Mouse (Mus musculus) spleen, adult 10 weeks (tissue): ENCODE data around the gene Nxnl1. TPM values are rescaled to one million over a fixed set of nuclear protein-coding genes. Genes with fewer than 3 reads are reported as not detected.

Experiments
- polyA plus RNA-seq: library from polyadenylated mRNA; stranded (reverse); fragments of 350-450 nt; fragmentation: Illumina TruSeq; extraction: RNeasy Lipid Tissue Mini Kit (QIAGEN cat#74804); gene quantifications from one replicate; pipeline ENCODE4 v1.2.3, GENCODE M21; 2015; ENCODE audit warnings: low replicate concordance; ENCODE audit not compliant: insufficient read depth

Gene Nxnl1
- not detected for polyA plus RNA-seq

DNA sequence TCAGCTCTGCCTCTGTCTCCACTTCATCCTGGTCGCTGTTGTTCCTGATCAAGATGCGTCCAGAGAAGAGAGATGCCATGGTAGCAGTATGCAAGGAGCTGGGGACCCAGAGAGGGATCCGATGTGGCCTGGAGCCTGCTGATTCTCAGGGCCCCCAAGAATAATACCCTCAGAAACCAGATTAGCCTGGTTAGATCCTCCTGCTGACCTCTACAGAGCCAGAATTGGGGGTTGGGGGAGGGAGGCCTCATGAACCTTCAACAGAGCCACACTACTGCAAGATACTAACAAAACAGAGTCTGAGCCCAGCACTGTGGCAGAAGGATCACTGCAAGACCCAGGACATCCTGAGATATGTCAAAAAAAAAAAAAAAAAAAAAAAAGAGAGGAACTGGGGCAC, at the start of gene Nxnl1:
Gene Nxnl1, minus strand, starts transcription at position 101 of the 400 bp plus-strand sequence.

DNA sequence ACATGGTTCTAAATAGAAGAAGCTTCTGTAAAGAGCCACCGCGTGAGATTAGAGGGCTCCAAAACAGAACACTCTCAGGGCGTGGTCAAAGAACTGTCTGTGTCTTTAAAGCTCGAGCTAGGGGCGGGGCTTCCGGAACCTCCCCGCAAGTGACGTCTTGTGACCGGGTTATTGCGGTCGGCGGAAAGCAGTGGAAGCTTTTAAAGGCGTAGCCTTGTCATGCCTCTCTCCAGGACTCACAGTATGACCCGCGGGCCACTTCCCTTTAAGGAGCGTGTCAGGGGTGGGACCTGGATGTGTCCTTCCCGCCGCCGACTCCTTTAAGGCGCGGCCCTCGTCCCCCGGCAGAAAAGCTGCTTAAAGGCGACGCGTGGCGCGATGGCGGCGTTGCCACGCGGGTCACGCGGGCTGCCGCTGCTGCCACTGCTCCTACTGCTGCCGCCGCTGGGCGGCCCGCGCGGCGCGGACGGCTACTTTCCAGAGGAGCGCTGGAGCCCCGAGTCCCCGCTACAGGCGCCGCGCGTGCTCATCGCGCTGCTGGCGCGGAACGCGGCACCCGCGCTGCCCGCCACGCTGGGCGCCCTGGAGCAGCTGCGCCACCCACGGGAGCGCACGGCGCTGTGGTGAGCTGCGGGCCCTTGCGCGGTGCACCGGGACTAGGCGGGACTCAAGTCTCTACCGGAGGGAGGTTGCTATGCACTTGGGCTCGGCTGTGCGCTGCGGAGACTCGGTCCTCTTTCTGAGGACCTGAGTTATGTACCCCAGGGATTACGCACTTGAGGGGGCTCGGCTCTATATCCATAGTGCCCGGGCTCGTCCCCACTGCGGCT, 44.6 kb upstream of the Nxnl1 start, which contains the start of gene Colgalt1:
Gene Colgalt1, plus strand, starts transcription at position 177 of the 830 bp plus-strand sequence.

DNA sequence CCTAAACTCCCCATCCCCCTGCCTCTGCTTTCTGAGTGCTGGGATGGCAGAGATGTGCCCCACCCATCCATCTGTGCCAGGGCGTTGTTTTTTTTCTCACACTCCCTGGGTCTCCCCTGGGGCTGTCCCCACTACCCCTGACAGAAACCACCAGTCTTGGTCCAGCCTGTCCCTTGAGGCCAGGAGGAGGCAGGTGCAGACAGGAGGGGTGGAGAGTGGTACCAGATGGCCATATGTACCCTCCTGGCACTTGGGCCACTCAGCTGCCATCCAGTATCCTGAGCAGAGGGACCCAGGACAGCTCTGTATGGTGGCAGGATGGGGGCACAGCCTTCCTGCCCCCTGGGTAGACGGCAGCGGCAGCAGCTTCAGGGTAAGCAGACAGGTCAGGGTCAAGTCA, 31.1 kb upstream of the Nxnl1 start, which contains the start of gene Fam129c:
Gene Fam129c, plus strand, starts transcription at position 198 of the 400 bp plus-strand sequence.

DNA sequence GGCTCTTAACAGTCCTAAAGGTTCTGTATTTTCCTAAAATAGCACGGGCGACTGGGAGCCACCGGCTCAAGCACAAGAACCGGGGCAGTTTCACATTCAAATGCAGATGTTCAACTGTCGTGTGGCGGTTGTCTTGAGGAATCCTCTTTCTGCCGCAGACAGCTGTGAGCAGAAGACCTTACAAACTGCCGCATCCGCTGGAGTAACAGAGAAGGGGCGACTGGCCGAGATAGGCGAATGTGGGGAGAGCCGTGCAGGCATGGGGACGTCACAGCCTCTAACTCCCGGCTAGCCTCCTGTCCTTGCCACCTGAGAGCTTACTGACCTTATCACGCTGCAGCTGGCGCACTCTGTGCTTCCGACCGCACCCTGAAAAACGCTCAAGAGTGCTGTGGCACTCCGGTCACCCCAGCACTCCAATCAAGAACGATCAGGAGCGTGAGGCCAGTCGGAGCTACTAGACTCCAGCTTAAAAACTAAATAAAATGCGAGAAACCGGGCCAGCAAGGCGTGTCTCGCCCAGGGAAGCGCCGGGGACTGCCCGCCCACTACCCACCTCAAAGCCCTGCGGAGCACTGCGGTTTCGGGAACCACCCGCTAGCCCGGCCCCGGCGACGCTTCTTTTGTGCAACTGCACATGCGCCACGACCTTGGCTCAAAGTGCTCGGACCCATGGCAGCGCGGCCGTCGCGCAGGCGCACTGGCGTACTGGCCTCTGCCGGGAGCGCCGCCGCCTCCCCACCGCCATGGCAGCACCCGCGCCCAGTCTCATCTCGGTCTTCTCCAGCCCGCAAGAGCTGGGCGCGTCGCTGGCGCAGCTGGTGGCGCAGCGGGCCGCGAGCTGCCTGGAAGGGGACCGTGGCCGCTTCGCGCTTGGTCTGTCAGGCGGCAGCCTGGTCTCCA, 25.3 kb upstream of the Nxnl1 start, which contains the start of gene Pgls:
Gene Pgls, plus strand, starts transcription at position 706 of the 903 bp plus-strand sequence.

DNA sequence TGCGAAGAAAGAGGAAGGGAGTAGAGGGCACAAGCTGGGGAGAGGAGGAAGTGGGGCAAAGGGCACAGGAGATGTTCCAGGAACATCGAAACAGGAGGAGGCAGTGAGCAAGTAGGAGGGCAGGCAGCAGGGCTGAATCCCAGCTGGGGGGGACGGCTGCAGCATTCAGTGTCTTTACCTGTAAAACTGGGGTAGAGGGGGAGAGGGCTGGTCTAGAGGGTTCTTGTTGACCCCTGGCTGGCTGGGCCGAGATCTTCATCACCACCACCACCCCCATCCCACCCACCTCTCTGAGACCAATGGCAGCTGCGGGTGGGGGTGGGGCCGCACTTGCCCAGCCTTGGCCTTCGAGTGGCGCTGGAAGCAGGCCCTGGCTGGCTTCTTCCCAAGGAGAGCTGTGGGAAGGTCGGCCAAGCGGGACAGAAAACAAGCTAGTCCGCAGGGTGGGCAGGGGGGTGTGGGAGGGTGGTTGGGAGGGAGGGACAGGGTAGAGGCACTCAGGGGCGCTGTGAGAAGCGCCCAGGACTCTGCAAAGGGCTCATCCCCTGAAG, 2.1 kb upstream of the Nxnl1 start, which contains the start of gene Slc27a1:
Gene Slc27a1, plus strand, starts transcription at position 496 of the 551 bp plus-strand sequence.

DNA sequence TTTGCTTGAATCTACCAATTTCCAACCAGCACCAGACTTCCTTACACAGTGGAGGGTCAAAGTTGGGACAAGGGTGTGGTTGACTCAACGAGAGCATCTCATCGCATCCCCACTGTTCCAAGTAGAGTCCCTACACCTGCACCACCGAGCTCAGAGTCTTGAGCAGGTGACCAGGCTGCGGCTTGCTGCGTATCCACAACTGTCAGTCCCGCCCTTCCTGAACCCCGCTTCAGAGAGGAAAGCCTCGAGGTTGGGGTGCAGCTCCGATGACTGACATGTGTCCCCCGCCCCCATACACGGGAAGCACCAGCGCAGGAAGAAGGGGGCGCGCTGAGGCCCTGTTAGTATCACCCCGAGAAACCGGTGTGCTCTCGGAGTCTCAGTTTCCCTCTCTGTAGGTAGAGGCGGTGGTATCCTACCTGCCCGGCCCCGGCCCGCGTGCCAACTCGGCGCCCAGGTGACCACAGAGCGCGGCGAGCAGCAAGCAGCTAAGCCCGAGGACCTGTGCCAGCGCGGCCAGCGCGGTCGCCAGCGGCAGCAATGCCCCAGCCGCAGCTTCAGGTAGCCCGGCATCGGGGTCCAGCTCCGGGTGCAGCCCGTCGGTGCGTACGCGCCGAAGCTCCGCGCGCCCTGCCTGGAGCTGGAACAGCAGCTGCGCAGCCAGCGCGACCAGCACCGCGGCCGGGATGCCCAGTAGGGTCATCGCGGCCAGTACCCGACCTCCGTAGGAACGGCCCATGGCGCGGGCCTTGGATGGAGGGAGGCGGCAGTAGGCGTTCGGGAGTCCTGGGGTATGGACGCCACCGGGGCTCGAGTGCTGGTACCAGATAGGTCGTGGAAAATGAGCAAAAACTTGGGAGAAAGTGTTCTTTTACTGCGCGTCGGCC, 8.1 kb downstream of the Nxnl1 start, which contains the start of gene Tmem221:
Gene Tmem221, minus strand, starts transcription at position 801 of the 887 bp plus-strand sequence.

DNA sequence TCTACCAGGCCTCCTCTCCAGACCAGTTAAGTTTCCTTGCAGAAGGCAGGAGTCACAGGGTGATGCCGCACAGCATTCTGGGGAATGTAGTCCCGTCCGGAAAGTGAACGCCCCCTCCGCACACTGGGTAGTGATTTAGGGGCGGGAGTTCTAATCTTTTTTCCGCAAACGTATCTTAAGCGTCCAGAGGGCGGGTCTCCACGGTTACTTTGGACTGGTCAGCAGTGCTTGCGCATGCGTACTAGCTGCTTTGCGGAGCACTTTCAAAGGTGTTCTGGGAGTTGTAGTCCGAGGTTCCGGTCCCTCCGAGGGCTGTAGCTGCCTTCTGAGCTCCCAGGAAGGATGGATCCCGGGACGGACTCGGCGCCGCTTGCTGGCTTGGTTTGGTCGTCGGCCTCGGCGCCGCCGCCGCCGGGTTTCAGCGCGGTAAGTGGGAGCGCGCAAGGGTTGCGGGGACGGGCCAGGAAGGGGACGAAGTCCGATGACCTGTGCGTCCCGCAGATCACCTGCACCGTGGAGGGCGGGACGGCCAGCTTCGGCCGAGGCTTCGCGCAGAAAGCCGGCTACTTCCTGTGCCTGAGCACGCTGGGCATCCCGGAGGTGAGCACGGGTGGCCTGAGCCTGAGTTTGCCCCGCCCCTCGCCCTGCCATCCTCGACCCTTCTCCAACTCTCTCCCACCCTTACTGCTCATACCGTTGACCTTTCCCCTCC, 23.6 kb downstream of the Nxnl1 start, which contains the start of gene Mvb12a:
Gene Mvb12a, plus strand, starts transcription at position 291 of the 712 bp plus-strand sequence.

DNA sequence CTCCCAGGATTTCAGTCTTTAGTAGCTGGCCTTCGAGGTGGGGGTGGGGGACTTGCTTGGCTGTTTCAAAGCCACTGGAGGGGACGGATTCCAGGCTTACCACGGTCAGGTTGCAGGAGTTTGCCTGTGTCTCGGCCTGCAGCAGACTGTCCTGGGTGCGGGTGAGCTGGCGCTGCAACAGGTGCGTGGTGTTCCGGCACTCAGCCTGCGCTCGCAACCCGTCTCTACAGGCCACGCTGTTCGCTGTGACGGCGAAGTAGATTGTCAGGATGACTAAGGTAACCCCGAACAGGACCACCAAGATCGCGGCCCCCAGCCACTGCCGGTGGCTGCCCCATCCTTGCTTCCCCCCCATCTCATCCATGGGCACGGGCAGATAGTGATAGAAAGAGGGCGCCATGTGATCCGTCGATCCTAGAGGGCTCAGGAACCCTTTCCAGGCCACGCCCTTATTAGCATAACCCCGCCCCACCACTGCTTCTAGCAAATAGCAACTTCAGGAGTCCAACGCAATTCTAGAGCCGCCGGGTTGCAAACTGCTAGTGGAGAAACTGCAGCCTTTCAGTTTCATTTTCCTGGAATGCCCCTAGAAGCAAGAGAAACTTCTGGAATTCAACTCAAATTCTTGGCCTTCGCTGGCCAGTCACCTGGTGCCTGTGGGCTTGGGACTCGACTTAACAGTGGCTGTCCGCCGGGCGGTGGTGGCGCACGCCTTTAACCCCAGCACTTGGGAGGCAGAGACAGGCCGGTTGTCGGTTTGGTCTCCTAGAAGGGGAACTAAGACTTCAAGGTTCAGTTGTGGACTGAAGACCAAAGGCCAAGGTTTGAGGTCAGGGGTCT, 29.2 kb downstream of the Nxnl1 start, which contains the start of gene Bst2:
Gene Bst2, minus strand, starts transcription at position 429 of the 840 bp plus-strand sequence.

DNA sequence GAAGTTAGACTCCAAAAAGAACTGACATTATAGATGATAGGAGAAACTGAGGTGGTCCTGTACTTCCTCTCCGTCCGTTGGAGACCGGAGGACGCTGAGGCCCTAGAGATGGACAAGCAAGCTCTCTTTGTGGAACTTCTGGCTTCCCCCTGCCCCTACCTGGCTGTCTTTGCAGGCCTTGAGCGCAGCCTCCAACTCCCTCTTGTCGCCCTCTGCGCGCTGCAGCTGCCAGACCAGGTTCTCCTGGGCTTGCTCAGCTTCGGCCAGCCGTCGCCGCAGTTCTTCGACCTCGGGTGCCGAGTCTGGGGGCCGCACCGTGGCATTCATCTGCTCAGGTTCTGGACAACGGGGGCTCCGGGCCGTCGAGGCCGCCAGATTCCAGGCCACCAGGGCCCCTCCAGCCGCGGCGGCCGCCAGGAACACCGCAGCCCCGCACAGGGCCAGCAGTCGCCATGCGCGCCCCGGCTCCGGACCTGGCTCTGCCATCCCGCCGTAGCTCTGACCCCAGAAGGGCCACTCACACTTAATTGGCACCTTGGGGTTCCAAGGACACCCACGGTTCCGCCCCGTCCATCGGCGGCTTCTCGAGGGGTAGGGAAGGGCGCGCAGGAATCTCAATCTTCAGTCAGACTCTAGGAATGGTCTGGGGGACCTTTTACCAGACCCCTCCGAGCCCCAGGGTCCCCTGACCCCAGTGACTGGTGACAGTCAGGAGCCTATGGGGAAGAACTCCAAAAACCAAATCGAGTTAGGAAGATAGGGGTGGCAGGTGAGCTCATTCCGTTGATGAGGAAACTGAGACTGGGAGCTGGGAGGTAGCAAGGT, 41.0 kb downstream of the Nxnl1 start, which contains the start of gene Ccdc194:
Gene Ccdc194, minus strand, starts transcription at position 486 of the 825 bp plus-strand sequence.

DNA sequence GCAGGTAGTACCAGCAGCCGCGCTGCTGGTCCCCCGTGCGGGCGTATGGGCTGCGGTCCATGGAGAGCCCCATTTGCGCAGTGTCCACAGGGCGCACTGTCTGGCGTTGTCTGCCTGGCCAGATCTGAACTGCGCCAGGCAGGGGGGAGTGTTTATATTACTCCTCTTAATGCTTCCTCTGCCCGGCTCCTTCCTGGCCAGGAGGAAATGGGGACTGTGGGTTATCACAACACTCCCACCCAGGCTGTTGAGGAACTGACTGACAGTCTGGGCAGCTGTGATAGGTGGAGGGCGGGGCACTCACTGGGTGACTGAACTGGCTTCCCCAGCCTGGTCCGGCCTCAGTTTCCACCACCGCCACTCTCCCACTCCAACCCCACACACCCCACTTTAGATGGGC, 54.8 kb downstream of the Nxnl1 start, which contains the start of gene Plvap:
Gene Plvap, minus strand, starts transcription at position 109 of the 400 bp plus-strand sequence.

Other genes starting within 250 kb of the Nxnl1 start
- gene Use1, start 199.8 kb downstream of the Nxnl1 start, polyA plus RNA-seq, result 71.6 TPM
- gene Ocel1, start 195.3 kb downstream of the Nxnl1 start, polyA plus RNA-seq, result 14.9 TPM
- 9.6 TPM for gene Nr2f6, start 184.6 kb downstream of the Nxnl1 start, polyA plus RNA-seq
- gene Ushbp1, start 170.8 kb downstream of the Nxnl1 start, polyA plus RNA-seq, result 6.2 TPM
- gene Babam1, start 169.7 kb downstream of the Nxnl1 start, polyA plus RNA-seq, result 49.8 TPM
- 4.1 TPM for gene Ankle1, start 160.6 kb downstream of the Nxnl1 start, polyA plus RNA-seq
- gene Abhd8, start 102.9 kb downstream of the Nxnl1 start, polyA plus RNA-seq, result 5.3 TPM
- gene Mrpl34, start 101.6 kb downstream of the Nxnl1 start, polyA plus RNA-seq, result 16.5 TPM
- 19.1 TPM for gene Dda1, start 97.4 kb downstream of the Nxnl1 start, polyA plus RNA-seq
- gene Ano8, start 80.6 kb downstream of the Nxnl1 start, polyA plus RNA-seq, result 5.8 TPM
- 8.0 TPM for gene Gtpbp3, start 78.5 kb downstream of the Nxnl1 start, polyA plus RNA-seq
- gene Plvap, start 54.8 kb downstream of the Nxnl1 start, polyA plus RNA-seq, result 52.6 TPM
- gene Ccdc194, start 40.9 kb downstream of the Nxnl1 start, polyA plus RNA-seq, result 0.12 TPM
- gene Bst2, start 29.1 kb downstream of the Nxnl1 start, polyA plus RNA-seq, result 78.7 TPM
- 14.4 TPM for gene Mvb12a, start 23.7 kb downstream of the Nxnl1 start, polyA plus RNA-seq
- gene Tmem221, start 7.7 kb downstream of the Nxnl1 start, polyA plus RNA-seq, result 4.2 TPM
- 8.1 TPM for gene Slc27a1, start 2.3 kb upstream of the Nxnl1 start, polyA plus RNA-seq
- 13.8 TPM for gene Pgls, start 25.6 kb upstream of the Nxnl1 start, polyA plus RNA-seq
- 96.5 TPM for gene Fam129c, start 31.0 kb upstream of the Nxnl1 start, polyA plus RNA-seq
- gene Colgalt1, start 44.4 kb upstream of the Nxnl1 start, polyA plus RNA-seq, result 124 TPM
- gene Unc13a, start 105.2 kb upstream of the Nxnl1 start, polyA plus RNA-seq, result 0.22 TPM
- 13.5 TPM for gene Jak3, start 109.7 kb upstream of the Nxnl1 start, polyA plus RNA-seq
- 7.9 TPM for gene Insl3, start 122.6 kb upstream of the Nxnl1 start, polyA plus RNA-seq
- gene B3gnt3, start 135.2 kb upstream of the Nxnl1 start, polyA plus RNA-seq, result 4.4 TPM
- gene Fcho1, start 159.1 kb upstream of the Nxnl1 start, polyA plus RNA-seq, result 65.2 TPM